Mouse (Mus musculus) lung, postnatal 0 days (tissue): ENCODE results near the gene Gpr183.

Experiments used
- CTCF ChIP-seq: IDR thresholded peaks from 2 replicates; pipeline ENCODE4 v1.5.1; 2016; ENCODE audit warnings: antibody characterized with exemption, mild to moderate bottlenecking
- EP300 ChIP-seq: IDR thresholded peaks from 2 replicates; pipeline ENCODE4 v1.6.1; 2016; ENCODE audit warnings: antibody characterized with exemption, mild to moderate bottlenecking, control low read depth

- TF ChIP-seq EP300: no peak
- no peak for TF ChIP-seq CTCF
Observed at GRCm38 (mm10) chr14:121933906-121934596, 30.9 kb downstream of the Gpr183 start.
